Mouse (Mus musculus) c-Kit-negative CD71-positive TER-119-positive erythroid progenitor cells, embryonic 14.5 days (primary cell): ENCODE results near the gene Rflnb.
"Not testable (repeated sequence)": the region's sequence is repeated elsewhere in the genome, so short reads cannot be mapped to it uniquely, and the experiment has no call there.

Source experiments
- DNase-seq: peaks from one replicate; pipeline ENCODE4 v3.0.0-alpha.2; 2013; ENCODE audit warnings: low read depth, low spot score

Gene Rflnb

GRCm38 (mm10) chr11:76037581-76038294 lies 10.2 kb upstream of the Rflnb start:
- DNase-seq: no peak

- DNase-seq: no peak
These were observed 7.6 kb upstream of the Rflnb start for GRCm38 (mm10) chr11:76035182-76035581.

GRCm38 (mm10) chr11:76033836-76034235 lies 6.3 kb upstream of the Rflnb start:
- no peak for DNase-seq

- no peak for DNase-seq
These were observed 5.8 kb upstream of the Rflnb start for GRCm38 (mm10) chr11:76033359-76033758.

GRCm38 (mm10) chr11:76028072-76028465 lies 487 bp upstream of the Rflnb start:
- DNase-seq: no peak

- DNase-seq: no peak
These were observed 949 bp downstream of the Rflnb start for GRCm38 (mm10) chr11:76026527-76027138.

GRCm38 (mm10) chr11:76025080-76025583 lies 2.5 kb downstream of the Rflnb start:
- no peak for DNase-seq

GRCm38 (mm10) chr11:76020916-76021315 lies 6.7 kb downstream of the Rflnb start:
- DNase-seq: no peak

GRCm38 (mm10) chr11:76019879-76020278 lies 7.7 kb downstream of the Rflnb start:
- no peak for DNase-seq

GRCm38 (mm10) chr11:76015814-76016213 lies 11.8 kb downstream of the Rflnb start:
- no peak for DNase-seq

GRCm38 (mm10) chr11:76015251-76015650 lies 12.3 kb downstream of the Rflnb start:
- DNase-seq: no peak

- DNase-seq: no peak
These were observed 16.6 kb downstream of the Rflnb start for GRCm38 (mm10) chr11:76010838-76011624.

- no peak for DNase-seq
These were observed 18.5 kb downstream of the Rflnb start for GRCm38 (mm10) chr11:76009101-76009500.

GRCm38 (mm10) chr11:76008162-76008561 lies 19.4 kb downstream of the Rflnb start:
- DNase-seq: no peak

- DNase-seq: not testable (repeated sequence)
These were observed 23.3 kb downstream of the Rflnb start for GRCm38 (mm10) chr11:76004276-76004675.

GRCm38 (mm10) chr11:76001237-76001878 lies 26.2 kb downstream of the Rflnb start:
- no peak for DNase-seq

GRCm38 (mm10) chr11:76000701-76001100 lies 26.9 kb downstream of the Rflnb start:
- no peak for DNase-seq

- no peak for DNase-seq
These were observed 28.0 kb downstream of the Rflnb start, which contains the start of gene 1700016K19Rik for GRCm38 (mm10) chr11:75999440-76000155. TSS of gene 1700016K19Rik (plus strand) at chr11:75999912.

- no peak for DNase-seq
These were observed 33.2 kb downstream of the Rflnb start for GRCm38 (mm10) chr11:75994357-75994756.

- no peak for DNase-seq
These were observed 35.1 kb downstream of the Rflnb start for GRCm38 (mm10) chr11:75992481-75992880.

- no peak for DNase-seq
These were observed 35.7 kb downstream of the Rflnb start for GRCm38 (mm10) chr11:75991911-75992310.
